19 mouse cellular contexts compared by ENCODE assay signal in the genomic region with DNA sequence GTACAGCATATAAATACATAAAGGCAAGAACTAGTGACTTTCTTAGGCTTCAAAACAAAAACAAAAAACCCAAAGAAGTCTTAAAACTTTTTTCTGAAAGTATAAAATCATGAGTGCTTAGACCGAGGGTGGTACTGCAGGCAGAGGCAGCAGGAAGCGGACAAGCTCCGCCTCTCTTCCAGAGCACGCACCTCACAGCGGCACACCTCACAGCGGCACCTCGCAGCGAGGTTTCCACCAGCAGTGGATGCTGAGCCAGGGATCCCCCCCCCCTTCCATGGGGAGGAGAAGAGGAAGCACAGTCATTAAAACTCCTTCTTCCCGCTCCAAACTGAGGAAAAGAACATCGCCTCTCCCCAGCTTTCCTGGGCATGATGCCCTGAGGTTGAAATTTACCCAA. TPM values are rescaled to one million over a fixed set of nuclear protein-coding genes. Genes with fewer than 3 reads are reported as not detected.
"Had no signal": no experiment of that assay in that cellular context is flagged by ENCODE, and none has a peak within 500 bp of the region (broad histone marks: within the 10 kb centered on the region; RNA-seq: fewer than 3 reads in every experiment).

No protein-coding gene starts in this region.

- H3K27ac ChIP-seq: midbrain, embryonic 10.5 days; midbrain, embryonic 12.5 days; neural tube, embryonic 13.5 days; neural tube, embryonic 15.5 days had no signal

- H3K4me3 ChIP-seq: midbrain, embryonic 10.5 days; midbrain, embryonic 12.5 days; myocyte; neural tube, embryonic 13.5 days; neural tube, embryonic 15.5 days had no signal

- H3K9me3 ChIP-seq: midbrain, embryonic 10.5 days; midbrain, embryonic 12.5 days; neural tube, embryonic 13.5 days; neural tube, embryonic 15.5 days had no signal

- H3K36me3 ChIP-seq: neural tube, embryonic 15.5 days had no signal

- DNase-seq: lung, adult 18-20 months; lung, embryonic 14.5 days; lung, postnatal 10 days; lung, postnatal 4 days; midbrain, embryonic 14.5 days; retina, postnatal 1 day; right cerebral cortex, adult 18-20 months; right cerebral cortex, postnatal 25 days; right cerebral cortex, postnatal 4 days; spleen, adult 18-20 months; thymus, adult 2 months; thymus, postnatal 25 days; thymus, postnatal 4 days had no signal

- H3K9ac ChIP-seq: lung, embryonic 14.5 days; midbrain, embryonic 12.5 days; neural tube, embryonic 13.5 days; neural tube, embryonic 15.5 days had no signal

RNA-seq across cellular contexts. Expression of a gene that starts 33.1 kb away (rescaled TPM):
- total RNA-seq: megakaryocyte-erythroid progenitor cell, adult 5-6 weeks had no signal
